Mouse (Mus musculus) stomach, embryonic 16.5 days (tissue): ENCODE data around the gene Espnl. TPM values are rescaled to one million over a fixed set of nuclear protein-coding genes. Genes with fewer than 3 reads are reported as not detected.

ENCODE experiments used
- ATAC-seq: fragments of 200-750 bp; cut with Nextera tagmentation; 2 replicates; pipeline ENCODE4 v1.8.0; 2017; ENCODE audit warnings: moderate number of reproducible peaks, moderate TSS enrichment; ENCODE audit not compliant: insufficient read depth, low FRiP score
- H3K27ac ChIP-seq: fragments of 300-500 bp; sonication (generic); 2 replicates; pipeline ENCODE4 v1.5.1; 2014; ENCODE audit warnings: low read length
- H3K27me3 ChIP-seq: fragments of 300-500 bp; sonication (generic); 2 replicates; pipeline ENCODE4 v1.6.1; 2014; ENCODE audit warnings: low read length, control low read depth, mixed read lengths; ENCODE audit not compliant: control insufficient read depth, insufficient read depth
- H3K36me3 ChIP-seq: fragments of 300-500 bp; sonication (generic); 2 replicates; pipeline ENCODE4 v1.6.1; 2014; ENCODE audit warnings: low read length; ENCODE audit not compliant: control insufficient read depth, insufficient read depth
- H3K4me1 ChIP-seq: fragments of 300-500 bp; sonication (generic); 2 replicates; pipeline ENCODE4 v1.6.1; 2014; ENCODE audit warnings: low read length, control low read depth, mixed read lengths; ENCODE audit not compliant: control insufficient read depth, insufficient read depth
- H3K4me2 ChIP-seq: fragments of 300-500 bp; sonication (generic); 2 replicates; pipeline ENCODE4 v1.6.1; 2014; ENCODE audit warnings: low read depth, low read length, mixed read lengths
- H3K4me3 ChIP-seq: fragments of 300-500 bp; sonication (generic); replicated peaks from 2 replicates; pipeline ENCODE4 v1.5.1; 2014; ENCODE audit warnings: mild to moderate bottlenecking, low read length
- H3K9ac ChIP-seq: fragments of 300-500 bp; sonication (generic); 2 replicates; pipeline ENCODE4 v1.6.1; 2014; ENCODE audit warnings: low read length
- H3K9me3 ChIP-seq: fragments of 300-500 bp; sonication (generic); replicated peaks from 2 replicates; pipeline ENCODE4 v1.6.1; 2016; ENCODE audit warnings: low read length, control low read depth; ENCODE audit not compliant: control insufficient read depth
- WGBS: fragments of 180-500 bp; shearing (Covaris S2); extraction: QIAGEN DNeasy Blood & Tissue Kit; methylation state at CpG from one replicate; pipeline ENCODE4 v1.1.7; 2014; 5-methylcytosine and 5-hydroxymethylcytosine counted together
- polyA plus RNA-seq: library from polyadenylated mRNA; unstranded; fragments of >200 nt; fragmentation: Nextera tagmentation; extraction: Ambion mirVana; gene quantifications from 2 replicates; pipeline ENCODE4 v1.2.1, GENCODE M21; 2015

The Espnl gene
- 0.03 TPM in 1 of 2 replicates, not detected in the other for polyA plus RNA-seq

DNA sequence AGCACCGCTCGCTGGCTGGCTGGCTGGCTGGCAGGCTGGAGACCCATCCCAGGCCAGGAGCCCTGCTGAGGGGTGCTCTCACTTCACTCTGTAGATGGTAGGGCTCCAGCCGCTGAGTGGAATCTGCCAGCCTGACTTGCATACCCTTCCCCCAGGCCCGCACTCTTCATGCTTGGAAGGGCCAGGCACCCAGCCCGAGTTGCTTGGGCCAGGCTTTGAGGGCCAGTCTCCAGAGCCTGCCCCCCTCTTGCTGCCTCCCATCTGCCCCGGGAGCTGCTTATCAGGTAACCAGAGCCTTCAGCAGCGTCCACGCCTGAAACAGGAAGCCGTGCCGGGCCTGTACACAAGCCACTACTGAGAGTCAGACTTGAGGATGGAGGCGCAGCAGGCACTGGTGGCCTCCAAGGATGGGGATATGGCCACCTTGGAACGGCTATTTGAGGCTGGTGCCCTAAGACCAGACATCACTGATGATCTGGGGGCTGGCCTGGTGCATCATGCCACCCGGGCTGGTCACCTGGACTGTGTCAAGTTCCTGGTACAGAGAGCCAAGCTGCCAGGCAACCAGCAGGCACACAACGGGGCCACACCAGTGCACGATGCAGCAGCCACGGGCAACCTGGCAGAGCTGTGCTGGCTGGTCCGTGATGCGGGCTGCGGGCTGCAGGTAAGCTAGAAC, at the start of gene Espnl:
Espnl (plus strand) TSS at position 316 of the 679 bp plus-strand sequence.
- H3K36me3 ChIP-seq, result no peaks in the 10 kb centered on the region
- H3K27ac ChIP-seq, result no peak within 1 kb of the TSS
- H3K4me3 ChIP-seq, result no peak within 1 kb of the TSS
- H3K9ac ChIP-seq, result no peak within 1 kb of the TSS
- H3K9me3 ChIP-seq, result no peaks in the 10 kb centered on the region
- no peaks in the 10 kb centered on the region for H3K27me3 ChIP-seq
- no peak within 1 kb of the TSS for H3K4me2 ChIP-seq
- no peaks in the 10 kb centered on the region for H3K4me1 ChIP-seq
- ATAC-seq, result no peak
- WGBS, result 59% methylated on average over 19 of the region's 19 CpGs

DNA sequence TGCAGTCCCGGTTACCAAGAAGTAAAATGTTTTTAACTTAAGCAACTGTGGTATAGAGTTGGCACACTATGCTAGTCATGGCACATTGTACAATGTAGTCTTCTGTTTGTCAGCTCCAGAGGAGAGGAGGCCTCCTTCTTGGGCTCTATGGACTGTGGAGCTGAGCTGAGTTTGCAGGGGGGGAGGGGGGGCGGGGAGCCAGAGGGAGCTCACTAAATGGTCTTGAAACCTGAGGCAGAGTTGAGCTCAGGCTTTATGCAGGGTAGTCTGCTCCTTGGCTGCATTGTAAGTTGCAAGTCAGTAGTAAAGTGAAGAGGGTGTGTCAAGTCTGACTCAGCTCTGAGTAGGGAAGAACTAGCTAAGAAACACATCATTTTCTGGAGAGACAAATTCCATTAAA, 49.6 kb upstream of the Espnl start:
- no peak overlapping the region for H3K4me3 ChIP-seq
- H3K36me3 ChIP-seq, result peaks cover 8% of the 10 kb centered on the region
- H3K4me1 ChIP-seq, result 0 out of 2 replicates have a peak, but pooled peaks cover 3% of the 10 kb centered on the region
- H3K4me2 ChIP-seq, result no peak overlapping the region
- H3K27me3 ChIP-seq, result no peaks in the 10 kb centered on the region
- H3K9me3 ChIP-seq, result no peaks in the 10 kb centered on the region
- ATAC-seq, result no peak
- H3K9ac ChIP-seq, result no peak overlapping the region
- H3K27ac ChIP-seq, result no peak overlapping the region
- 77% methylated on average over 2 of the region's 2 CpGs for WGBS

DNA sequence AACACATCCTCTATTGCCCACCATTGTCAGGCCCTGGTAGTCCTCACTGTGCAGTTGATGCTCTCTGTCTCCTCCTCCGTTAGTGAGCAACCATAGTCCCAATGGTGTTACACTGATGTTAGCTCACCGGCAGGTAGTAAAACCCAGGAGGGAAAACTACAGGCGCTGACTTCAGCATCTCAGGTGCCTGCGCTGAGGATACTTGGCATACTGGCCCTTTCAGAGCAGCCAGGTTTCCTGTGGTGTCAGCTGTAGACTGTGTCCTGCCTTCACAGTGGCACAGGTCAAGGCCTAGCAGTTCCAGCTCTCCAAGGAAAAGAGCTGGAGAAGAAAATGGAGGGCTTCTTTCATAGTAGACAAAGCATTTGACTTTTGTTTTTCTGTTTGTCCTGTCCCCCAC, 45.3 kb upstream of the Espnl start:
- H3K36me3 ChIP-seq, result peaks cover 9% of the 10 kb centered on the region; the same call in 1 of the 2 replicates
- no peak for ATAC-seq
- 97% methylated on average over 4 of the region's 4 CpGs for WGBS

DNA sequence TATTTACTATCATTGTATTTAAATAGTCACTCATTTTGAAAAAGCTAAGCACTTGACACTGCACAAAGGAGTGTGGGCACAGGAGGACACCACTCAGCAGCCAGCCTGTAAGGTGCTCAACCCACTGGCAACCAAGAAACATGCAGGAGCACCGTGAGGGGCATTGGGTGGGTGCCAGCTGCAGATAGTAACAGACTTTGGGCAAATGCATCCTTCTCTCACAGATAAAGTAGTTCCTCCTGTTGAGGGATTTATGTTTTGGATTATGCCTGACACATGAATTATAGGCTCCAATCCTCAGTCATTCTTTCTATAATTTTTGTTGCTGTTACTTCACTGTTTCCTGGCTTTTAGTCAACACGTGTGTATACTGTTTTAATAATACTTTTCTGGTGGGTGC, 44.4 kb upstream of the Espnl start:
- no peaks in the 10 kb centered on the region for H3K4me1 ChIP-seq
- no peak overlapping the region for H3K27ac ChIP-seq
- H3K36me3 ChIP-seq, result peaks cover 9% of the 10 kb centered on the region; the same call in 1 of the 2 replicates
- H3K4me2 ChIP-seq, result no peak overlapping the region
- no peak for ATAC-seq
- H3K4me3 ChIP-seq, result no peak overlapping the region
- no peaks in the 10 kb centered on the region for H3K9me3 ChIP-seq
- no peak overlapping the region for H3K9ac ChIP-seq
- 87% methylated on average over 2 of the region's 2 CpGs for whole genome bisulfite sequencing
- no peaks in the 10 kb centered on the region for H3K27me3 ChIP-seq

More for the DNA sequence above, 45.3 kb upstream of the Espnl start:
- Histone ChIP-seq H3K9me3 (no peaks in the 10 kb centered on the region), H3K9ac (no peak overlapping the region), H3K4me2 (no peak overlapping the region), H3K27me3 (no peaks in the 10 kb centered on the region), H3K4me1 (0 out of 2 replicates have a peak, but pooled peaks cover 3% of the 10 kb centered on the region), H3K4me3 (no peak overlapping the region), H3K27ac (no peak overlapping the region)

DNA sequence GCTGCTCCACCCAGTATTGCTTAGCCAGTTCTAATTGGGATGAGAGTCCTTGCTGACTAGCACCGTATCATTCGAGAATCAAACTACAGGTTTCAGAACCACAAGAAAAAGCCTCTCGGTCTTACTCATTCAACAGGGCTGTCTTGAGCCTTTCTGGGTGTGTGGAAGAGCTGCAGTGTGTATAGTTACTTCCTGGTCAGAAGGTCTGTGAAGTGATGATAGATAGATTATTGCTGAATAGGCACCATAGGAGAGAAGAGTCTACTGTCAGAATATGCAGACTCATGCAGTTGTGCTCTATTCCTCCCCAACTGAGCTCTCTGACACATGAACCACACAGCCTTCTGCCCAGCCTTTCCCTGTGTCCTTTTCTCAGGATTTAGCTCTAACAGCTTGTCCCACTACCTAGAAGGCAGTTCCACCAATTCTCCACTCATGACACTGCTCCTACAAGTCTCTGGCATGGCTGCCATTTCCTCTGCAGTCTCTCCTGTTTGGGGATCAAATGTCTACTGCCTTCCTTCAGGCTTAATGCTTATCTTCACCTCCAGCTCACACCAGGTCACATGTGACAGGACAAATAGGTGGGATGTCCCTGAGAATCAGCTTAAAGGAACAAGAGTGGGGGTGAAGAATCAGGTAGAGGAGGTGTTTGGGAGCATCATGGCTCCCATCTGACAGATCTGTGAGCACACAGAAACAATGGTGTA, 43.3 kb upstream of the Espnl start:
- Histone ChIP-seq H3K4me3 (no peak overlapping the region), H3K4me2 (no peak overlapping the region), H3K27ac (peak overlapping the region; percentile 64), H3K4me1 (no peaks in the 10 kb centered on the region), H3K36me3 (peaks cover 9% of the 10 kb centered on the region; the same call in 1 of the 2 replicates), H3K9ac (no peak overlapping the region), H3K27me3 (no peaks in the 10 kb centered on the region), H3K9me3 (no peaks in the 10 kb centered on the region)
- WGBS, result 96% methylated on average over 3 of the region's 3 CpGs
- no peak for ATAC-seq

DNA sequence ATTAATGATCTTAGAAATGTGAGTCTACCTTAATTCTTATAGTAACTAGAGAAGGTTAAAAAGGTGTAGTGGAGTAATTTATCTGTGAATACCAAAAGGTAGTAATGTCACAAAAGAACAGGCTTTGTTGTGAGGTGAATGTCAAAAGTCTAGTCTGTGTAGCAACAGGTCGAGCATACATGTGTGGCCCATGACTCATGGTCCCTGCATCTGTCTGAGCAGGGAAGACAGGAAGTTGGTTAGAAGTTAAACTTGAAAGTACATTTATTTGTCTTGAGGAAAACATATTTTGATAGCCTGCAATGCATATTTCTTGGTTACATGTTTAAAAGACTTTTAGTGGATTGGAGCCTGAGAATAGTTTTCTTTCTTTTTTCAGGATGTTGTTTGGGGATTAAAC, 42.7 kb upstream of the Espnl start:
- peaks cover 9% of the 10 kb centered on the region; the same call in 1 of the 2 replicates for H3K36me3 ChIP-seq

DNA sequence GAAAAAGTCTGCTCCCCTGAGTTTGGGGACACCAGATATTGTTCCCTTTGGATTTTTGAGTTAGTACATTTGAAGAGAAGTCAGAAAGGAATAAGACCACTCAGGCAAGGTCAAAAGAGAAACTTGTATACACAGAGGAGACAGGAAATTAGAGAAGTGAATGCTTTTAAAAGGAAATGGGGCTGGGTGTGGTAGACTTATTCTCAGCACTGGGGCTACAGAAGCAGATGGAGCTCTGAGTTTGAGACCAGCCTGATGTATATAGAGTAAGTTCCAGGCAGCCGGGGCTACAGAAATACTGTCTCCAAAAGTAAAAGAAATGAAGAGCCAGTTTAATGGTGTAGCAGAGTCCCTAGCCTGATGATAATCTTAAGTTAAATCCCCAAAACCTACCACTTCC, 39.3 kb upstream of the Espnl start:
- Histone ChIP-seq H3K27ac (no peak overlapping the region), H3K4me2 (no peak overlapping the region), H3K4me3 (no peak overlapping the region), H3K4me1 (no peaks in the 10 kb centered on the region), H3K9me3 (no peaks in the 10 kb centered on the region), H3K36me3 (peaks cover 11% of the 10 kb centered on the region; the same call in 1 of the 2 replicates), H3K9ac (no peak overlapping the region), H3K27me3 (no peaks in the 10 kb centered on the region)
- 82% methylated on average over 1 of the region's 1 CpGs for WGBS
- ATAC-seq, result no peak

More for the DNA sequence above, 42.7 kb upstream of the Espnl start:
- no peak overlapping the region for H3K9ac ChIP-seq
- H3K4me1 ChIP-seq, result no peaks in the 10 kb centered on the region
- no peaks in the 10 kb centered on the region for H3K9me3 ChIP-seq
- peak overlapping the region; percentile 64; the same call in 1 of the 2 replicates for H3K27ac ChIP-seq
- H3K4me2 ChIP-seq, result no peak overlapping the region
- no peak for ATAC-seq
- H3K27me3 ChIP-seq, result no peaks in the 10 kb centered on the region
- no peak overlapping the region for H3K4me3 ChIP-seq
- 78% methylated on average over 1 of the region's 1 CpGs for WGBS

DNA sequence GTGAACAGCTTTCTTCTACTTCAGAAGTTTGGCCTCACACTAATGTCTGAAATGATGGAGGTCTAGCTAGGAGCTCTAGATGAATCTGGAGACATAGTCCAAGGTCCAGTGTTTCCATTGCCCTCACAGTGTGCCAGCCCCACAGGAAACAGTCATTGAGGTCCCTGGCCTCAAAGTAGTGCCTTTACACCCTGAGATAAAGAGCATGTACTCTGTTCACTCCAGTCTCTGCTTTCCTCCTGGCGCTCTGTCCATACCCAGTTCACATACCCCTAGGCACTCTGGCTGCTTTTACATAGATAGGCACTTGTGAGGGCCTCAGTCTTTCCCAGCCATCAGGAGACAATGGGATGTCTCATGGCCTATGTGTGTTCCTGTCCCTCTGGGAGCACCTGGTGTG, 32.5 kb upstream of the Espnl start:
- H3K4me1 ChIP-seq, result no peaks in the 10 kb centered on the region
- no peak for ATAC-seq
- 100% methylated on average over 1 of the region's 1 CpGs for WGBS
- H3K36me3 ChIP-seq, result peaks cover 8% of the 10 kb centered on the region; the same call in 1 of the 2 replicates
- H3K9me3 ChIP-seq, result no peaks in the 10 kb centered on the region
- H3K4me3 ChIP-seq, result no peak overlapping the region
- H3K27ac ChIP-seq, result no peak overlapping the region
- no peaks in the 10 kb centered on the region for H3K27me3 ChIP-seq
- H3K4me2 ChIP-seq, result no peak overlapping the region
- no peak overlapping the region for H3K9ac ChIP-seq
